Mouse (Mus musculus) embryonic facial prominence, embryonic 12.5 days (tissue): Measurements from ENCODE around the gene Arid3a. TPM values are rescaled to one million over a fixed set of nuclear protein-coding genes. Genes with fewer than 3 reads are reported as not detected.
A peak's percentile ranks its signal among the peaks of the same experiment; 100 is the strongest.

ENCODE experiments used
- ATAC-seq: fragments of 200-750 bp; cut with Nextera tagmentation; 2 replicates; pipeline ENCODE4 v1.8.0; 2017; ENCODE audit not compliant: insufficient number of reproducible peaks, insufficient read depth, low FRiP score, low TSS enrichment
- H3K27ac ChIP-seq: fragments of 300-500 bp; sonication (generic); 2 replicates; pipeline ENCODE4 v1.5.1; 2016; ENCODE audit warnings: mild to moderate bottlenecking
- H3K27me3 ChIP-seq: fragments of 300-500 bp; sonication (generic); 2 replicates; pipeline ENCODE4 v1.6.1; 2016; ENCODE audit warnings: mild to moderate bottlenecking, moderate library complexity
- H3K36me3 ChIP-seq: fragments of 300-500 bp; sonication (generic); 2 replicates; pipeline ENCODE4 v1.6.1; 2016; ENCODE audit warnings: mild to moderate bottlenecking
- H3K4me1 ChIP-seq: fragments of 300-500 bp; sonication (generic); 2 replicates; pipeline ENCODE4 v1.6.1; 2016
- H3K4me2 ChIP-seq: fragments of 300-500 bp; sonication (generic); replicated peaks from 2 replicates; pipeline ENCODE4 v1.6.1; 2016; ENCODE audit warnings: mild to moderate bottlenecking, moderate library complexity
- H3K4me3 ChIP-seq: fragments of 300-500 bp; sonication (generic); 2 replicates; pipeline ENCODE4 v1.5.1; 2016; ENCODE audit warnings: mild to moderate bottlenecking
- H3K9ac ChIP-seq: fragments of 300-500 bp; sonication (generic); 2 replicates; pipeline ENCODE4 v1.6.1; 2016; ENCODE audit warnings: mild to moderate bottlenecking, moderate library complexity
- H3K9me3 ChIP-seq: fragments of 300-500 bp; sonication (generic); 2 replicates; pipeline ENCODE4 v1.6.1; 2016; ENCODE audit warnings: mild to moderate bottlenecking, moderate library complexity
- WGBS: fragments of 180-500 bp; shearing (Covaris S2); methylation state at CpG from one replicate; pipeline ENCODE4 v1.1.7; 2016; 5-methylcytosine and 5-hydroxymethylcytosine counted together
- polyA plus RNA-seq: library from polyadenylated mRNA; unstranded; fragments of >200 nt; fragmentation: Nextera tagmentation; extraction: Ambion mirVana; gene quantifications from 2 replicates; pipeline ENCODE4 v1.2.1, GENCODE M21; 2016

The Arid3a gene
- polyA plus RNA-seq, 1 experiment from 2014 or later: 4.9 TPM

DNA sequence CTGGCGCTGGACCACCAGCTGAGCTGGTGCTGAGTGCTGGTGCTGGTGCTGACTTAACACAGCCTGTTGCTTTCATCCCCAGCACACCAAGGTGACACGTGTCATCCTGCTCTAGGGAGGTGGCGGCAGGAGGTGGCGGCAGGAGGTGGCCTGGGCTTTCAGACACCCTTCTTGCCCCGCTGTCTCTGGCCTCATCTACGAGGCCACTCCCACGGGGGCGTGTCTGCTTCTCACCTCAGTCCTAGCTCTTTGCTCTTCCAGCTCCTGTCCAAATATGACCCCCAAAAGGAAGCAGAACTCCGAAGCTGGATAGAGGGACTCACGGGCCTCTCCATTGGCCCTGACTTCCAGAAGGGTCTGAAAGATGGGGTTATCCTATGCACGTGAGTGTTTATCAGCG lies 64.3 kb downstream of the Arid3a start:
- H3K4me3 ChIP-seq: 0 out of 2 replicates have a peak overlapping the region, but pooled peaks have one; percentile 9
- no peak overlapping the region for H3K27ac ChIP-seq
- 66% methylated on average over 12 of the region's 12 CpGs for WGBS
- H3K9ac ChIP-seq: no peak overlapping the region
- H3K9me3 ChIP-seq: peaks cover 8% of the 10 kb centered on the region; the same call in 1 of the 2 replicates
- peak overlapping the region; percentile 11; the same call in 1 of the 2 replicates for H3K4me2 ChIP-seq
- no peaks in the 10 kb centered on the region; the same call in 1 of the 2 replicates for H3K27me3 ChIP-seq
- peaks cover 44% of the 10 kb centered on the region for H3K36me3 ChIP-seq
- ATAC-seq: no peak
- H3K4me1 ChIP-seq: peaks cover 30% of the 10 kb centered on the region

DNA sequence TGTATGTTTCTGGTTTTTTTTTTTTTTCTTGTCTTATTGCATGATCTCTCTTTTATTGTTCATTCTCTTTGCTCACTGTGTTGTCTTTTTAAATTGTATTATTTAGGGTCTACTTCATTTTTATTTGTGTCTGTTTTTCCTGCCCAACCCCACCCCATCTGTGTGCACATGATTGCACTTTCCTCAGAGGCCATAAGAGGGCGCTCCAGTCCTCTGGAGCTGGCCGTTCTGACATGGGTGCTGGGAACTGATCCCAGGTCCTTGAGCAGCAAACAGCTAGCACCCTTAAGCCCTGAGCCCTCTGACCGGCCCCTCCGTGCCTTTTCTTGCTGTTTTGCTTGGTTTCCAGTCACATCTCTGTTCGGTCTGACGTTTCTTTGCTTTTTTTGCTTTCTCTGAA lies 64.7 kb downstream of the Arid3a start:
- H3K36me3 ChIP-seq: peaks cover 44% of the 10 kb centered on the region
- H3K27ac ChIP-seq: no peak overlapping the region
- H3K4me1 ChIP-seq: peaks cover 27% of the 10 kb centered on the region
- ATAC-seq: no peak
- H3K9ac ChIP-seq: no peak overlapping the region
- H3K9me3 ChIP-seq: peaks cover 8% of the 10 kb centered on the region; the same call in 1 of the 2 replicates
- H3K4me3 ChIP-seq: no peak overlapping the region
- H3K27me3 ChIP-seq: no peaks in the 10 kb centered on the region; the same call in 1 of the 2 replicates
- 89% methylated on average over 6 of the region's 6 CpGs for WGBS
- H3K4me2 ChIP-seq: no peak overlapping the region

DNA sequence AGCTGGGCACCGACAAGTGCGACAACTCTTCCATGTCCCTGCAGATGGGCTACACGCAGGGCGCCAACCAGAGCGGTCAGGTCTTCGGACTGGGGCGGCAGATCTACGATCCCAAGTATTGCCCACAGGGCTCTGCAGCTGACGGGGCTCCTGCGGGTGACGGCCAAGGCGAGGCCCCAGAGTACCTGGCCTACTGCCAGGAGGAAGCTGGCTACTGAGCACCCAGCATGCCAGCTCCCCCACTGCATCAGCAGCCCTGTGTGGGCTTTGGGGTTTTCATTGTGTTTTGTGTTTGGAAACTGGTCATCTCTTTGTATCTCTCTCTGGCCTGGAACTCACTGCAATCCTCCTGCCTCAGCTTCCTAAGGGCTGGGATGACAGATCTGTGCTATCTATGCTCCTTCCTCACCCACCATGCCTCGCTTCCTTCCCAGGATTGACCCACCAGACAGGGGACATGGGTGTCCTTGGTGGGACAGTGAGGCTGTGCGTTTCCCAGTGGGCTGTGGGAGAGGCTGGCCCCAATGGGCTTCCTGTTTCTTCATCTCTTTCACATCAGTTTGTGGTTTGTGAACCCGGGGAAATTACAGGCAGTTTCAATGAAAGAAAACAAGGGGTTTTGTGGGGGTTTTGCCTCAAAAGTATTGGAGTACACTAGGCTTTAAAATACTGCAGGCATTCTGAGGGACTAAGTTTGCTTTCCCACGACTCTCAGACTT lies 67.7 kb downstream of the Arid3a start:
- Histone ChIP-seq H3K9me3 (peaks cover 8% of the 10 kb centered on the region; the same call in 1 of the 2 replicates), H3K4me1 (peaks cover 23% of the 10 kb centered on the region), H3K4me3 (no peak overlapping the region), H3K36me3 (peaks cover 44% of the 10 kb centered on the region), H3K9ac (no peak overlapping the region), H3K27ac (peak overlapping the region; percentile 23; the same call in 1 of the 2 replicates), H3K27me3 (peaks cover 14% of the 10 kb centered on the region), H3K4me2 (no peak overlapping the region)
- no peak for ATAC-seq
- WGBS: 89% methylated on average over 16 of the region's 16 CpGs

DNA sequence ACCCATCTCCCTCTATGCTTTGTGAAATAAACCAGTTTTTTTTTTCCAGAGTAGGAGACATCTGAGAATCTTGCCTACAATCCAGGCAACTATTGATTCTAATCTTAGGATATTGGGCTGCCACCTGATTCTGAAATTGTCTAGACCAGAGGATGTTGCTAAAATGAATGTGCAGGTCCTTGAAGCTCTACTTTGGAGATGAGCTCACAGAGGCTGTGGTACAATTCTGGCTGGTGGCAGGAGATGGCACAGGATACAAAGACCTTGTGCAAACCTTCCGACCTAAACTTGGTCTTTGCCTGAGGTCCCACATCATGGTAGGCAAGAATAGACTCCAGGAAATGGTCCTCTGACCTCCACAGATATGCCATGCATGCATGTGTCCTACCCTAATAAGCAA lies 68.8 kb downstream of the Arid3a start:
- H3K4me3 ChIP-seq: no peak overlapping the region

DNA sequence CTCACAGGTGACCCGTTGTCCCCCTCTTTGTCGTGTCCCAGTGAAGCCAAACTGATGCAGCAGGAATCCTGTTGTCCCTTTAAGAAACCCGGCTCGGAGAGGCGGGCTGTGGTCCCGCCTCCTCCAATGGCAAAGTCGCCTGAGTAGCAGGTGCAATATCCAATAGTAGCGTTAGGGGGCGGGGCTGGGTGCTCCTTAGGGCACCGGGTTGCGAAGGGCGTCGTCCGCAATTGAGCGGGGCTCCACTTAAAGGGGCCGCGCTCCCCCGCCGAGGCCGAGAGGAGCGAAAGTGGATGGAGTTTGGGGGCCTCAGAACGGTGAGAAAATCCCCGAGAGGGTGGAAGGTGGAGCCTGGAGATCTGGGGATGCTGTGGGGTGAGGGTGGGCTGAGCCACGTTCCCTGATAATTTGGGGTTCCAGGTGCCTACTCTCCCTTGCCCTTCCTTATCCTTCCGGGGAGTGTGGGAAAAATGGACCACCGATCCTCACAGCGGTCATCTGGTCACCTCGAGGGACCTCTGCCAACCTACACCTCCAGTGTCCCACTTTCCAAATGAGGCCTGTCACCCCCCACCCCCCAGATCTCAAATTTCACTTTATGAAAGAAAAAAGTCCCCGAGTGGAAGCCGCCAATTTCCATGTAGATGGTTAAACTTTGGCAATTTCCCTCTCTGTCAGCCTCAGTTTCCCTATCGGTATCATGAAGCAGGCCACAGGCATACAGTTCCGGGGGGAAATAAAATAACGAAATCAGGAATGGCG lies 69.6 kb downstream of the Arid3a start, which contains the start of gene Abca7:
TSS of gene Abca7 (plus strand) at position 223 of the 762 bp plus-strand sequence.
- Histone ChIP-seq H3K9ac (peak within 1 kb of the TSS; percentile 25; the same call in 1 of the 2 replicates), H3K4me2 (peak within 1 kb of the TSS; percentile 77), H3K36me3 (peaks cover 36% of the 10 kb centered on the region), H3K27me3 (peaks cover 20% of the 10 kb centered on the region), H3K4me3 (peak within 1 kb of the TSS; percentile 43), H3K4me1 (peaks cover 17% of the 10 kb centered on the region; the same call in 1 of the 2 replicates), H3K9me3 (no peaks in the 10 kb centered on the region; the same call in 1 of the 2 replicates), H3K27ac (no peak within 1 kb of the TSS; the same call in 1 of the 2 replicates)
- peak; percentile 82 for ATAC-seq
- WGBS: under 1% methylated on average over 34 of the region's 34 CpGs

More for the DNA sequence above, 68.8 kb downstream of the Arid3a start:
- Histone ChIP-seq H3K27ac (no peak overlapping the region), H3K36me3 (peaks cover 44% of the 10 kb centered on the region), H3K9me3 (peaks cover 7% of the 10 kb centered on the region; the same call in 1 of the 2 replicates), H3K9ac (no peak overlapping the region), H3K4me2 (no peak overlapping the region), H3K4me1 (peaks cover 17% of the 10 kb centered on the region; the same call in 1 of the 2 replicates), H3K27me3 (peaks cover 19% of the 10 kb centered on the region)
- 76% methylated on average over 1 of the region's 1 CpGs for WGBS
- no peak for ATAC-seq

DNA sequence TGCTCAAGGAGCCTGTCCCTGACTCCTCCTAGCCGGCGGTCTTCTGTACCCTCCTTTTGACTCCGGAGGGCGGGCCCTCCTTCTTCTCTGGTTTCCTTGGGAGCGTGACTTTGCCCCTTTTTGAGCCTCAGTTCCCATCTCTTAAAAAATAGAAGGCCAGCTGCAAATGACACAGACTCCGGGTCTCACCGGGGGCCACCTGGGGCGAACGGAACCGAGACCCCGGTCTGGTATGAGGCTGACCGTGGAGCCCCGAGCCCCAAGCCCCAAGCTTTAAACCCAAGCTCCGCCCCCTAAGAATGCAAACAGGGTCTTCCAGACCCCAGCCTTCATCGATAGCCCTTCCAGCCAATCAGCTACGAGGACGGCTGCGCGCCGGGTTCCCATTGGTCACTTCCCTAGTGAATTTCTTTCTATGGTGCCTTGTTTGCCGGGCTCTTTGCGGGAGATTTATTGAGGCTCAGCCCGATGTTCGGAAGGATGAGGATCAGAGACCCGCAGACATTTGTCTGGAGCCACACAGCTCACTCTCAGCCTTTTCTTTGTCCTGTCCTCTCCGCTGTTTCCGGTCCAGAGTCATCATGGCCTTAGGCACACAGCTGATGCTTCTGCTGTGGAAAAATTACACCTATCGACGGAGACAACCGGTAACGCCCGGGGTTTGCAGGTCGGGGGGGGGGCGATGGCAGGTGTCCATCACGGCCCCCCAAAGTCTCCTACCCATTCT lies 70.4 kb downstream of the Arid3a start:
- Histone ChIP-seq H3K4me3 (peak overlapping the region; percentile 43), H3K36me3 (peaks cover 28% of the 10 kb centered on the region), H3K9me3 (no peaks in the 10 kb centered on the region), H3K27me3 (peaks cover 27% of the 10 kb centered on the region), H3K27ac (no peak overlapping the region), H3K4me2 (peak overlapping the region; percentile 77), H3K9ac (peak overlapping the region; percentile 25), H3K4me1 (peaks cover 17% of the 10 kb centered on the region; the same call in 1 of the 2 replicates)
- under 1% methylated on average over 35 of the region's 35 CpGs for WGBS
- peak; percentile 52; the same call in 1 of the 2 replicates for ATAC-seq

DNA sequence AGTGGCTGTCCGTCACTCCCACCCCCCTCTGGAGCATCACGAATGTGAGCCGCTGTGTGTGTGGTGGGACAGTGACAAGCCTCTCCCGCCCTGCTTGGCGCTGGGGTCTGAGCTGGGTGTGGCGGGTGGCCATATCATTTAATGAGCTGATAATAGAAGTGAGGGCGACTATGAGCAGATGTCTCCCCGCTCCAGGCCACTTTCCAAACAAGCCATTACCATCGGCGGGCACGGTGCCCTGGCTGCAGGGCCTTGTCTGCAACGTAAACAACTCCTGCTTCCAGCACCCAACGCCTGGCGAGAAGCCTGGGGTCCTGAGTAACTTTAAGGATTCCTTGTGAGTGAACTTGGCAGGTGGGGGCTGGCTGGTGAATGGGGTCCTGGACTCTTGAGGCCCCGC lies 71.0 kb downstream of the Arid3a start:
- Histone ChIP-seq H3K9me3 (no peaks in the 10 kb centered on the region), H3K4me1 (peaks cover 18% of the 10 kb centered on the region; the same call in 1 of the 2 replicates), H3K9ac (peak overlapping the region; percentile 6; the same call in 1 of the 2 replicates), H3K4me3 (peak overlapping the region; percentile 43), H3K27ac (no peak overlapping the region), H3K36me3 (peaks cover 22% of the 10 kb centered on the region), H3K4me2 (peak overlapping the region; percentile 77), H3K27me3 (peaks cover 33% of the 10 kb centered on the region)
- 4% methylated on average over 15 of the region's 15 CpGs for WGBS
- no peak for ATAC-seq

DNA sequence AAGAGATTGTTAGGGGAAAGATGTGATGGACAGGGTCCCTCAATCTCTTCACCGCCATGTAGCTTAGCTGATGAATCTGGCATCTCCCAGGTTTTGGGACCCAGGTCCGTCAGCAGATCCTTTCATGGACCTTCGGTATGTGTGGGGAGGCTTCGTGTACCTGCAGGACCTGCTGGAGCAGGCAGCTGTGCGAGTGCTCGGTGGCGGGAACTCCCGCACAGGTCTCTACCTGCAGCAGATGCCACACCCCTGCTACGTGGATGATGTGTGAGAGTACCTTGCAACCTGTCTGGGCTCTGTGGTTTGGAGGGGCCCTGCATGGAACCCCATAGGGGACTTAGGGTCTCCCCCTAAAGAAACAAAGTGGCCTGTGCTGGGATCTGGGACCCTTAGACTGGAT lies 75.1 kb downstream of the Arid3a start:
- Histone ChIP-seq H3K27ac (no peak overlapping the region), H3K4me2 (no peak overlapping the region), H3K9ac (no peak overlapping the region), H3K4me3 (no peak overlapping the region), H3K4me1 (peaks cover 24% of the 10 kb centered on the region; the same call in 1 of the 2 replicates), H3K27me3 (peaks cover 42% of the 10 kb centered on the region), H3K9me3 (no peaks in the 10 kb centered on the region), H3K36me3 (no peaks in the 10 kb centered on the region)
- 65% methylated on average over 9 of the region's 9 CpGs for WGBS
- ATAC-seq: no peak

DNA sequence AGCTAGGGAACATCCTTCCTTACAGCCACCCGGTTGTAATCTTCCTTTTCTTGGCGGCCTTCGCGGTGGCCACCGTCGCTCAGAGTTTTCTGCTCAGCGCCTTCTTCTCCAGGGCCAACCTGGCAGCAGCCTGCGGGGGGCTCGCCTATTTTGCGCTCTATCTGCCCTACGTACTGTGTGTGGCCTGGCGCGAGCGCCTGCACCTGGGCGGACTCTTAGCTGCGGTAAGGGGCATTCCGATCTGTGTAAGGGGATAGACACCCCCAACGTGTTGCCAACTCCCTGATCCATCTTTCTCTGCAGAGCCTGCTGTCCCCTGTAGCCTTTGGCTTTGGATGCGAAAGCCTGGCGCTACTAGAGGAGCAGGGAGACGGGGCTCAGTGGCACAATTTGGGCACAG lies 76.0 kb downstream of the Arid3a start:
- Histone ChIP-seq H3K9ac (peak overlapping the region; percentile 27), H3K9me3 (no peaks in the 10 kb centered on the region), H3K27ac (no peak overlapping the region), H3K36me3 (no peaks in the 10 kb centered on the region), H3K4me1 (peaks cover 17% of the 10 kb centered on the region; the same call in 1 of the 2 replicates), H3K4me2 (no peak overlapping the region), H3K4me3 (no peak overlapping the region), H3K27me3 (peaks cover 42% of the 10 kb centered on the region)
- 23% methylated on average over 21 of the region's 21 CpGs for WGBS
- no peak for ATAC-seq

DNA sequence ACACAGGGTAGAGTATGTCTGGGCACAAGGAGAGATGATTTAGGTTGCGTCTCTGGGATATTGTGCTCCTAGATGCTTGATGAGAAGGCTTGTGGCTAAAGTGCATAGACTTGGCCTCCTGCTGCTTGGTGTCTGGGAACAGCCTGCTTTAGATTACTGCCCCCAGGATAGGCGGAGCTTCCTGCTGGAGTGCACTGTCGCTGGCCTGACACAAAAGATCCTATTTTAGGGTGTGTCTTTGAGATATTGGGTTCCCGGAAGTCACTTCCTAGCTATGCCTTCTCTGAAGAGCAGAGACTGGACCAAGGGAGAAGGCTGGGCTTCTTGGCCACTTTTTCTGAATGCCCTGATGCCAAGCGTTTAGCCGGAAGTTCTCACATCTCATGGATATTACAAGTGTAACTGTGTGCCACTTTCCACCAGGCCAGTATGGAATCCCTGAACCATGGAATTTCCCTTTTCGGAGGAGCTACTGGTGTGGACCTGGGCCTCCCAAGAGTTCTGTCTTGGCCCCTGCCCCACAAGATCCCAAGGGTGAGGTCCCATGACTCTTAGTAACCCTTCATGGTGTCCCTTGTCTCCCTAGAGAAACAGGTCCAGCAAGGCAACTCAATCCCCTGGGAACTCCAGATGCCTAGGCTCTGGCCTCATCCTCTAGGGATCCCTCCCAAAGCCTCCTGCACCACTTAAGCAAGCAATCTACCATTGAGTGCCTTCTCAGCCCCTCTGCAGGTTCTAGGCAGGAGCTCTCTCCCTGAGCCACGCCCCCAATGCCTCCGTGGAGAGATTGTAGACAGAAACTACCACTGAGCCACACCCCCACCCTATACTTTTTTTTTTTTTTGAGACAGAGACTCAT lies 76.8 kb downstream of the Arid3a start:
- Histone ChIP-seq H3K27ac (no peak overlapping the region), H3K9ac (no peak overlapping the region; the same call in 1 of the 2 replicates), H3K9me3 (no peaks in the 10 kb centered on the region), H3K4me3 (no peak overlapping the region), H3K4me1 (peaks cover 12% of the 10 kb centered on the region; the same call in 1 of the 2 replicates), H3K36me3 (no peaks in the 10 kb centered on the region), H3K4me2 (no peak overlapping the region), H3K27me3 (peaks cover 35% of the 10 kb centered on the region)
- ATAC-seq: no peak
- WGBS: 49% methylated on average over 9 of the region's 9 CpGs
